Mouse (Mus musculus): ENCODE data around the gene Cntn4. TPM values are rescaled to one million over a fixed set of nuclear protein-coding genes. Genes with fewer than 3 reads are reported as not detected.

Cntn4 gene
- polyA plus RNA-seq, 1 experiment, result not detected

DNA sequence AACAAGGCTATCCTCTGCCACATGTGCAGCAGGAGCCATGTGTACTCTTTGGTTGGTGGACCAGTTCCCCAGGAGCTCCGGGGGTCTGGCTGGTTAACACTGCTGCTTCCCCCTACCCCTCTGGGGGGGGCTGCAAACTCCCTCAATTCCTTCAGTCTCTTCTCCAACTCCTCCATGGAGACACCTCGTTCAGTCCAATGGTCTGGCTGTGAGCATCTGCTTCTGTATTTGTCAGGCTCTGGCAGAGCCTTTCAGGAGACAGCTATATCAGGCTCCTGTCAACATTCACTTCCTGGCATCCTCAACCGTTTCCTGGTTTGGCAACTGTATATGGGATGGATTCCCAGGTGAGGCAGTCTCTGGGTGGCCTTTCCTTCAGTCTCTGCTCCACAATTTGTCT, 622.7 kb downstream of the Cntn4 start:
- TF ChIP-seq POLR2A (IDR thresholded peaks at IDR 0.05; ENCODE audit: borderline replicate concordance, control insufficient read depth, low read depth, low read length) (no peak), CTCF (IDR thresholded peaks at IDR 0.05; ENCODE audit: control insufficient read depth, insufficient read depth, low read length) (no peak)
- H3K4me3 ChIP-seq (replicated peaks; ENCODE audit: control insufficient read depth, low read depth, low read length), result no peak overlapping the region
- WGBS, result 52% methylated on average over 3 of the region's 3 CpGs
- H3K27ac ChIP-seq (ENCODE audit: control insufficient read depth, insufficient read depth, low read depth, low read length, poor library complexity), result no peak overlapping the region
- no peaks in the 10 kb centered on the region for H3K4me1 ChIP-seq (ENCODE audit: control insufficient read depth, insufficient read depth, low read length)

GRCm38 (mm10) chr6:106302435-106302834, 625.0 kb downstream of the Cntn4 start:
- 59% methylated on average over 4 of the region's 4 CpGs for WGBS
- TF ChIP-seq POLR2A (IDR thresholded peaks at IDR 0.05; ENCODE audit: borderline replicate concordance, control insufficient read depth, low read depth, low read length) (no peak), CTCF (IDR thresholded peaks at IDR 0.05; ENCODE audit: control insufficient read depth, insufficient read depth, low read length) (no peak)
- Histone ChIP-seq H3K27ac (ENCODE audit: control insufficient read depth, insufficient read depth, low read depth, low read length, poor library complexity) (no peak overlapping the region), H3K4me1 (ENCODE audit: control insufficient read depth, insufficient read depth, low read length) (no peaks in the 10 kb centered on the region), H3K4me3 (replicated peaks; ENCODE audit: control insufficient read depth, low read depth, low read length) (no peak overlapping the region)

- Histone ChIP-seq H3K4me3 (replicated peaks; ENCODE audit: control insufficient read depth, low read depth, low read length) (no peak overlapping the region), H3K27ac (ENCODE audit: control insufficient read depth, insufficient read depth, low read depth, low read length, poor library complexity) (no peak overlapping the region), H3K4me1 (ENCODE audit: control insufficient read depth, insufficient read depth, low read length) (no peaks in the 10 kb centered on the region)
- 62% methylated on average over 1 of the region's 1 CpGs for WGBS
- no peak for TF ChIP-seq POLR2A (IDR thresholded peaks at IDR 0.05; ENCODE audit: borderline replicate concordance, control insufficient read depth, low read depth, low read length)
- no peak for TF ChIP-seq CTCF (IDR thresholded peaks at IDR 0.05; ENCODE audit: control insufficient read depth, insufficient read depth, low read length)
Observed at GRCm38 (mm10) chr6:106328987-106329386, 651.5 kb downstream of the Cntn4 start.

DNA sequence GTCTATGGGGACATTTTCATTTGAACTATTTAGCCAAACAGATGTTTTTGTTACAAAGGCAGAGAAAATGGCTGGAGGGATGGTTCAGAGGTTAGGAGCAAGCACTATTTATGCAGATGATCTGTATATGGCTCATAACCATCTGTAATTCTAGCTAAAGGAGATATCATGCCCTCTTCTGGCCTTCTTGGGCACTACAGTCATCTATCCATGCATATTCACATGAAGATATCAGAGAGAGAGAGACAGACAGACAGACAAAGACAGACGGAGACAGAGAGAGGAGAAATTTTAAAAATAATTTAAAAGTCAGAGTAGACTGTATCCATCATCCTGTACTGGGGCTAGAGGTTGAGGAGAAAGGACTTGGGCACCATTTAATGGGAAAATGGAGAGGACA, 652.2 kb downstream of the Cntn4 start:
- WGBS, result 60% methylated on average over 1 of the region's 1 CpGs
- Histone ChIP-seq H3K4me3 (replicated peaks; ENCODE audit: control insufficient read depth, low read depth, low read length) (no peak overlapping the region), H3K4me1 (ENCODE audit: control insufficient read depth, insufficient read depth, low read length) (no peaks in the 10 kb centered on the region), H3K27ac (ENCODE audit: control insufficient read depth, insufficient read depth, low read depth, low read length, poor library complexity) (no peak overlapping the region)
- TF ChIP-seq POLR2A (IDR thresholded peaks at IDR 0.05; ENCODE audit: borderline replicate concordance, control insufficient read depth, low read depth, low read length) (no peak), CTCF (IDR thresholded peaks at IDR 0.05; ENCODE audit: control insufficient read depth, insufficient read depth, low read length) (no peak)

DNA sequence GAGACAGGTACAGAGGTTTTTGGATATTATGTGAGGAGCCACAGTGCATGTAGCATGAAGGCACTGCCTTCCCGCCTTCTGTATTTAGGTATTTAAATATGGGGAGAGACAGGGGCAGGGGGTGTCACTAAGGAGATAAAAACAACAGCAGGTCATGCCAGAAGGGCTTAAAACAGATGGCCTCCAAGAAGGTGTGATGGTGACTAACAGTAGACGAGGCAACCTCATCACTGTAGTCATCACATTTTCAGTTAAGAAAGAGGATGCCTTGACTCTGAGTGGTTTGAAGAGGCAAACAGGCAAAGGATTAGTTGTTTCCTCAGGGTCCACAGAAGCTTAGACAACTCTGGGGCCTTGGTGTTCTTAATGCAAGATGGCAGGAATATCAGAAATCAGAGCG, 655.0 kb downstream of the Cntn4 start:
- TF ChIP-seq CTCF (IDR thresholded peaks at IDR 0.05; ENCODE audit: control insufficient read depth, insufficient read depth, low read length) (no peak), POLR2A (IDR thresholded peaks at IDR 0.05; ENCODE audit: borderline replicate concordance, control insufficient read depth, low read depth, low read length) (no peak)
- Histone ChIP-seq H3K4me3 (replicated peaks; ENCODE audit: control insufficient read depth, low read depth, low read length) (no peak overlapping the region), H3K27ac (ENCODE audit: control insufficient read depth, insufficient read depth, low read depth, low read length, poor library complexity) (no peak overlapping the region), H3K4me1 (ENCODE audit: control insufficient read depth, insufficient read depth, low read length) (no peaks in the 10 kb centered on the region)
- WGBS, result 72% methylated on average over 3 of the region's 3 CpGs

DNA sequence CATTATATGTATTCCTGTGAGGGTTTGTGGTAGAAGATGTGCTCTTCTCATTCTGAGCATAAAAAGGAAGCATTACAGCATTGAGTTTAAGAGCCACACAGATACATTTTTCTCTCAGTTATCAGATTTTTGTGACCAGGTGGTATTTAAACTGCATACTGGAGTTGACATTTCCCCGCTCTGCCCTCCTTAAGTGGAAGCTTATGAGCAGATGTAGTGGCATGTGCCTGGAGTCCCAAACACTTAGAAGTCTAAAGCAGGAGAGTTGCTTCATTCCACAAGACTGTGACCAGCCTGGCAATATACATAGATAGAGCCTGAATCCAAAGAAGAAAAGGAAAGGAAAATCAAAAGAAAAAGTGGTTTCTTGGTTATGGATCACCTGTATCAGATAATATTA, 655.5 kb downstream of the Cntn4 start:
- no peak overlapping the region for H3K4me3 ChIP-seq (replicated peaks; ENCODE audit: control insufficient read depth, low read depth, low read length)
- no peak overlapping the region for H3K27ac ChIP-seq (ENCODE audit: control insufficient read depth, insufficient read depth, low read depth, low read length, poor library complexity)
- 72% methylated on average over 1 of the region's 1 CpGs for WGBS
- no peaks in the 10 kb centered on the region for H3K4me1 ChIP-seq (ENCODE audit: control insufficient read depth, insufficient read depth, low read length)
- TF ChIP-seq CTCF (IDR thresholded peaks at IDR 0.05; ENCODE audit: control insufficient read depth, insufficient read depth, low read length) (no peak), POLR2A (IDR thresholded peaks at IDR 0.05; ENCODE audit: borderline replicate concordance, control insufficient read depth, low read depth, low read length) (no peak)

DNA sequence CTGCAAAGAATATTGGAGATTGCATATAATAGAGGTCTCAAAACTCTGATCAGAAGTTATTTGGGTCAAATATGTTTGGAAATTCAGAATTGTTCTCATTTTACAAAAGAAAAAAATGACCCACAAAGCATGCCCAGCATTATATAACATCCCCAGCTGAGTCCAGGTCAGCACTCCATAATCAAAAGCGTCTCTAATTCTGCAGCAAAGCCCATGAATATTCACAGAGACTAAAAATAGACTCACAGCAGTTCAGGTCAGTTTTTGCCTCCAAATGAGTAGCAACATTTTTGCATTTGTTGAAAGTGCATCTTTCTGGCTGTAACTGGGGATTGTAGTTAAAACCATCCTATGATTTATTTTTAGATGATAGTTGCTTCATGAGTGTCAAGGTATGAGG, 657.6 kb downstream of the Cntn4 start:
- TF ChIP-seq CTCF (IDR thresholded peaks at IDR 0.05; ENCODE audit: control insufficient read depth, insufficient read depth, low read length) (no peak), POLR2A (IDR thresholded peaks at IDR 0.05; ENCODE audit: borderline replicate concordance, control insufficient read depth, low read depth, low read length) (no peak)
- WGBS, result 40% methylated on average over 1 of the region's 1 CpGs
- H3K27ac ChIP-seq (ENCODE audit: control insufficient read depth, insufficient read depth, low read depth, low read length, poor library complexity), result no peak overlapping the region
- H3K4me3 ChIP-seq (replicated peaks; ENCODE audit: control insufficient read depth, low read depth, low read length), result no peak overlapping the region
- no peaks in the 10 kb centered on the region for H3K4me1 ChIP-seq (ENCODE audit: control insufficient read depth, insufficient read depth, low read length)

DNA sequence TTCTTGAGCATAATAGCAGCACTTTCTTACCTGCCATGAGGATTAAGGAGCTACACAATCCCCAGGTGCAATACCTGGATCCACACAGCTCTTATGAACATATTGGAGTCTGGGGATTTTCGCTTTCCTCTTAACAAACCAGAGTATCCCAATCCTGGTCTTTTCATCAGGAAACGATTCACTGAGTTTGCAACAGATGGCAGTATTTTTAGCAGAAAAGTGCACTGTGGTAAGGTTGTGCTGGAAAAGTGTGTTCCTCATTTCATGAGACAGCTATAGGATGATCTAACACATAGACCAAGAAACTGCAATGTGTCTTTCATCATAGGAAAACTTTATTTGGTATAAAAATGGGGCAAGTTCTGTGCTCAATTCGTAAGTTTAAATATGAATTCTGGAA, 659.3 kb downstream of the Cntn4 start:
- Histone ChIP-seq H3K27ac (ENCODE audit: control insufficient read depth, insufficient read depth, low read depth, low read length, poor library complexity) (no peak overlapping the region), H3K4me1 (ENCODE audit: control insufficient read depth, insufficient read depth, low read length) (no peaks in the 10 kb centered on the region), H3K4me3 (replicated peaks; ENCODE audit: control insufficient read depth, low read depth, low read length) (no peak overlapping the region)
- TF ChIP-seq POLR2A (IDR thresholded peaks at IDR 0.05; ENCODE audit: borderline replicate concordance, control insufficient read depth, low read depth, low read length), result no peak
- no peak for TF ChIP-seq CTCF (IDR thresholded peaks at IDR 0.05; ENCODE audit: control insufficient read depth, insufficient read depth, low read length)
- WGBS, result 63% methylated on average over 3 of the region's 3 CpGs

DNA sequence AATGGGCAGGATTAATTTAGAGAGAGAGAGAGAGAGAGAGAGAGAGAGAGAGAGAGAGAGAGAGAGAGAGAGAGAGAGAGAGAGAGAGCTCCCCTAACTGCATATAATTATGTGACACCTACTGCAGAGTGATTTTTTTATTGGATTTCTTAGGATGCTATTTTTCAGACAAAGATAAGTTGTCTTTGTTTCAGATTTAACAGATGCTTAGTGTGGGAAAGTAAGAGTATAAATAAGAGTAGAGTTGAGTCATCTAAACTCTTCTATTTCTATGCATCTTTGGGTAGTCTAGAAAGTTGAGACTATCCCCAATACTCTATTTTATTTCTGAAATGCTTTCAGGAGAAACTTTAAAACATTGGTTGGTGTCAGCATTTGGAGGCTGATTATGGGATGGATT, 660.4 kb downstream of the Cntn4 start:
- no peaks in the 10 kb centered on the region for H3K4me1 ChIP-seq (ENCODE audit: control insufficient read depth, insufficient read depth, low read length)
- H3K27ac ChIP-seq (ENCODE audit: control insufficient read depth, insufficient read depth, low read depth, low read length, poor library complexity), result no peak overlapping the region
- no peak overlapping the region for H3K4me3 ChIP-seq (replicated peaks; ENCODE audit: control insufficient read depth, low read depth, low read length)
- TF ChIP-seq POLR2A (IDR thresholded peaks at IDR 0.05; ENCODE audit: borderline replicate concordance, control insufficient read depth, low read depth, low read length) (no peak), CTCF (IDR thresholded peaks at IDR 0.05; ENCODE audit: control insufficient read depth, insufficient read depth, low read length) (no peak)

Data from bone marrow, adult 2 months (tissue).